Mouse (Mus musculus): Measurements from ENCODE around the gene Tspo. TPM values are rescaled to one million over a fixed set of nuclear protein-coding genes. Genes with fewer than 3 reads are reported as not detected.

The Tspo gene
- polyA plus RNA-seq, 1 experiment from 2014 or later: 139 TPM

DNA sequence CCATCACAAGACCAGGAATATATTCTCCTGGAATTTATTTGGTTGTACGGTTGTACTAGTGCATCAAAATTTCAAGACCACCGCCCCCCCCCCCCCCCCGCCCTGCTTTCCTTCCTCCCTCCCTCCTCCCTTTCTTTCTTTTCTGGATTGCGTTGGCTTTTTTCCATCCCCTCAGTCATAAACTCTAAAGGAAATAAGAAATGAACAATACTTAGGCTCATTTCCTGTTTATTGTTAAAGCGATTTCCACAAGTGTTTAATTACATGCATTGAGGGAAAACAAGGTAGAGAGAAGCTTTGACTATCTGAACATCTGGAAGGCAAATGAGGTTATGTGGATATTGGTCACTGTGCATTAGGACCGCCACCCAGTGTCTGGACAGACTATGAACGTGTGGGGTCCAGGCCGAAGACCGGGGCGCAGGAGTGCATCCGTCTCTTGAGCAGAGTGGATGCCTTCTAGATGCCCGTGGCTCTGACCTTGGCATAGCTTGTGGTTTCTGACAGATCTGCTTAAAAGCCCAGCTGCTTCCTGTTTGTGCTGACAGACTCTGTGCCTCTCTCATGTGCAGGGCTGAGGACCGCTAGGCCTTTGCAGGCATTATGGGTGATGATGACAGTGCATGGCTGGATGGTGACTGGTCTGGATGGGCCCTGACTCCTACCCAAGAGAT lies 39.1 kb downstream of the Tspo start:
- Histone ChIP-seq H3K4me3 (no peak overlapping the region), H3K9ac (no peak overlapping the region), H3K9me3 (no peaks in the 10 kb centered on the region), H3K36me3 (no peaks in the 10 kb centered on the region), H3K27ac (replicated peaks) (no peak overlapping the region), H3K4me1 (peaks cover 16% of the 10 kb centered on the region), H3K4me2 (no peak overlapping the region), H3K27me3 (replicated peaks) (0 out of 2 replicates have a peak, but pooled peaks cover 2% of the 10 kb centered on the region)
- ATAC-seq (ENCODE audit: extremely low read depth, insufficient number of reproducible peaks, low FRiP score, low TSS enrichment): no peak
- 73% methylated on average over 13 of the region's 13 CpGs for WGBS

DNA sequence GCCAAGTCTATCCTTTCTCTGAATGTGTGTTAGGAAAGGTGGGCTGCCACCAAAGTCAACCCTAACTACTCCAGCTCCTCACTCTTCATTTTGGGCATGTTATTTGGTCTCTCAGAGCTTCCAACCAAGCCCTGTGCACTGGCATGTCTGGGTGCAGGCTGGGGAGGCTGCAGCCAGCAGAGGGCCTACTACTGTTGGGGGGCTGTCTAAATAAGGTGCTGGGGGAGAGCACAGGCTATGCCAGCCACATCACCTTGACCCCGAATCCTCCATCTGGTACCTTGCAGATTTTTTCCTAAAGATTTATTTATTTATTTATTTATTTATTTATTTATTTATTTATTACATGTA lies 39.6 kb downstream of the Tspo start:
- H3K9me3 ChIP-seq: no peaks in the 10 kb centered on the region
- 0 out of 2 replicates have a peak, but pooled peaks cover 2% of the 10 kb centered on the region for H3K27me3 ChIP-seq (replicated peaks)
- H3K9ac ChIP-seq: no peak overlapping the region
- H3K4me2 ChIP-seq: no peak overlapping the region
- no peak overlapping the region for H3K27ac ChIP-seq (replicated peaks)
- no peak overlapping the region for H3K4me3 ChIP-seq
- no peaks in the 10 kb centered on the region for H3K36me3 ChIP-seq
- peaks cover 16% of the 10 kb centered on the region for H3K4me1 ChIP-seq
- WGBS: 89% methylated on average over 1 of the region's 1 CpGs
- no peak for ATAC-seq (ENCODE audit: extremely low read depth, insufficient number of reproducible peaks, low FRiP score, low TSS enrichment)

DNA sequence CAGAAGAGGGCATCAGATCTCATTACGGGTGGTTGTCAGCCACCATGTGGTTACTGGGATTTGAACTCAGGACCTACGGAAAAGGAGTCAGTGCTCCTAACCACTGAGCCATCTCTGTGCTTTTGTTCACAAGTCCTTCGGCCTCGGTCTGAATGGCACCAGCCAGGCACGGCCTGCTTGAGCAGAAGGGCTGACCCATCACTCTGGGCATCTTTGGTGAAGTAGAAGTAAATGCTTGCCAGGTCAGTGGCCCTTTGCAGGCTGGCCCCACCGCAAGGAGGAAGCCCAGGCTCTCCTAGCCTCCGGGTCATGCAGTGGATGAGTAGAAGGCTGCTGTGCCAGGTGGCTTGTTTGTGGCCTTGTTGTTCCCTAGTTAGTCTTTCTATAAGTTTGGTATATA lies 40.0 kb downstream of the Tspo start:
- no peak overlapping the region for H3K4me2 ChIP-seq
- no peak overlapping the region for H3K9ac ChIP-seq
- ATAC-seq (ENCODE audit: extremely low read depth, insufficient number of reproducible peaks, low FRiP score, low TSS enrichment): no peak
- peaks cover 16% of the 10 kb centered on the region for H3K4me1 ChIP-seq
- no peaks in the 10 kb centered on the region for H3K36me3 ChIP-seq
- 89% methylated on average over 7 of the region's 7 CpGs for WGBS
- no peak overlapping the region for H3K4me3 ChIP-seq
- H3K9me3 ChIP-seq: no peaks in the 10 kb centered on the region
- 0 out of 2 replicates have a peak, but pooled peaks cover 2% of the 10 kb centered on the region for H3K27me3 ChIP-seq (replicated peaks)
- no peak overlapping the region for H3K27ac ChIP-seq (replicated peaks)

DNA sequence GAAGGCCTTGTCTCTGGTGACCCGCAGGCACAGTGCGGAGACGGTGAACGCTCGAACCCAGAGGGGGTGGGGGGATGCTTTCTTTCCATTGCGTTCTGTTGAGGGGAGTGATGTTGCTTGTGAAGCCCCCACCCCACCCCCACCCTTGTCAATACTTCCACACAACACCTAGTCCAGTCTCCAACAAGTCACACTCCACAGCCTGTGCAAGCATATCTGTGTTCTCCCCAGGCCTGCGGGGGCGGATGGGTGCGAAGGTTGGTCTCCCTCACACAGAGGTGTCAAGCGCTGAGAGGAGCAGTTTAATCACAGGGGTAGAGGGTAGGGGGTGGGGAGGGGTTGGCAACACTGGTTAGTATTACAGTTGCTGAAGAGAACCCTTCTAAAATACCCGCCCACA lies 42.8 kb downstream of the Tspo start:
- ATAC-seq (ENCODE audit: extremely low read depth, insufficient number of reproducible peaks, low FRiP score, low TSS enrichment): no peak
- Histone ChIP-seq H3K27ac (replicated peaks) (no peak overlapping the region), H3K4me2 (no peak overlapping the region), H3K4me1 (peaks cover 16% of the 10 kb centered on the region), H3K4me3 (no peak overlapping the region), H3K9me3 (no peaks in the 10 kb centered on the region), H3K36me3 (no peaks in the 10 kb centered on the region), H3K9ac (peak overlapping the region; percentile 2; the same call in 1 of the 2 replicates), H3K27me3 (replicated peaks) (0 out of 2 replicates have a peak, but pooled peaks cover 2% of the 10 kb centered on the region)
- WGBS: 73% methylated on average over 11 of the region's 11 CpGs

DNA sequence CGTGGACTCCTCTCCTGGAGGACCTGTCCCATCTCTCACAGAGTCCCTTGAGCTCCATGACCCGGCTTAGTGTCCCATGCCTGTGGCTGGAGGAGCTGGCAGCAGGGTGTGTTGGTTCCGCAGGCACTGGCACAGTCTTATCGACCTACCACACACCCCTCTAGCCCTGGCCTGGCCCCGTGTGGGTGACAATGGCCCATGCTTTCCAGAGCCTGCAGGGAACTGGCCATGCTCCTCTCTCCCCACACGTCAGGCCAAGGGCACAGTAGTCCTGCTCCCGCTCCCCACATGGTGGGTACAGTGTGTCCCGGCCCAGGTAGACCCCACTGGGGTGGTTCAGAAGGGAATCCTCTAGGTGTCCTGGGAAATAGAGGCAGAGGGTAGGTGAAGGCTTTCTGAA lies 43.3 kb downstream of the Tspo start:
- Histone ChIP-seq H3K36me3 (0 out of 2 replicates have a peak, but pooled peaks cover 1% of the 10 kb centered on the region), H3K9me3 (no peaks in the 10 kb centered on the region), H3K27ac (replicated peaks) (no peak overlapping the region), H3K9ac (0 out of 2 replicates have a peak overlapping the region, but pooled peaks have one; percentile 33), H3K27me3 (replicated peaks) (0 out of 2 replicates have a peak, but pooled peaks cover 2% of the 10 kb centered on the region), H3K4me2 (no peak overlapping the region), H3K4me1 (peaks cover 16% of the 10 kb centered on the region), H3K4me3 (no peak overlapping the region)
- whole genome bisulfite sequencing: 84% methylated on average over 8 of the region's 8 CpGs
- no peak for ATAC-seq (ENCODE audit: extremely low read depth, insufficient number of reproducible peaks, low FRiP score, low TSS enrichment)

DNA sequence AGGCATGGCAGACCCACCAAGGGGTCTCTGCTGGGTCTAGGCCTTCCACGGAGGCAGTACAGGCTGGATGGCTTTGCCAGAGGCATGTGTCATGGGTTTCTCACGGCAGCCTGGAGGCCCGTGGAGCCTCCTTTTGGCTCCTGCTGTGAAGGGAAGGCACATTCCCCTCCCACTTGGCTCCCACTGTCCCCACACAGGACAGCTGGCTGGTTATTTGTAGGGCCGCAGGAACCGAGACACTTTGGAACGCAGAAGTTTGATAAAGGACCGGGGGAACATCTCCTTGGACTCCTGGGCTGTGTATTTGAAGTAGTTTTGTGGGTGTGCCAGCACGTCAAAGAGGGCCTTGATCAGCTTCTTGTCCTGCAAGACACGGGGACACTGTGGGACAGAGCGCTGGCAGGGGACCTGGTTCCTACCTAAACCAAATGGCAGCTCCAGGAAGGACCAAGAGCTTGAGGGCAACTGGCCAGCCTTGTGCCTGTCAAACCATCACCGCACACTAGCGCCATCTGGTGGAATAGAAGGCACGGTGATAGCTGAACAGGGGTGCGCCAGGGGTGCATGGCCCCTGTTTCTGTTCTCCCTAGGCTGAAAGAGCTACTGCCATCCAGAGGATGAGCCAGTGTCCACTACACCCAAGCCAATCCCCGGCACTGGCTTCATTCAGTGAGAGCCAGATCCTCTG lies 43.9 kb downstream of the Tspo start:
- WGBS: 40% methylated on average over 15 of the region's 15 CpGs
- no peaks in the 10 kb centered on the region for H3K9me3 ChIP-seq
- H3K36me3 ChIP-seq: 0 out of 2 replicates have a peak, but pooled peaks cover 6% of the 10 kb centered on the region
- peaks cover 16% of the 10 kb centered on the region for H3K4me1 ChIP-seq
- H3K27ac ChIP-seq (replicated peaks): no peak overlapping the region
- 0 out of 2 replicates have a peak, but pooled peaks cover 2% of the 10 kb centered on the region for H3K27me3 ChIP-seq (replicated peaks)
- H3K9ac ChIP-seq: 0 out of 2 replicates have a peak overlapping the region, but pooled peaks have one; percentile 33
- no peak overlapping the region for H3K4me3 ChIP-seq
- ATAC-seq (ENCODE audit: extremely low read depth, insufficient number of reproducible peaks, low FRiP score, low TSS enrichment): no peak
- H3K4me2 ChIP-seq: no peak overlapping the region

DNA sequence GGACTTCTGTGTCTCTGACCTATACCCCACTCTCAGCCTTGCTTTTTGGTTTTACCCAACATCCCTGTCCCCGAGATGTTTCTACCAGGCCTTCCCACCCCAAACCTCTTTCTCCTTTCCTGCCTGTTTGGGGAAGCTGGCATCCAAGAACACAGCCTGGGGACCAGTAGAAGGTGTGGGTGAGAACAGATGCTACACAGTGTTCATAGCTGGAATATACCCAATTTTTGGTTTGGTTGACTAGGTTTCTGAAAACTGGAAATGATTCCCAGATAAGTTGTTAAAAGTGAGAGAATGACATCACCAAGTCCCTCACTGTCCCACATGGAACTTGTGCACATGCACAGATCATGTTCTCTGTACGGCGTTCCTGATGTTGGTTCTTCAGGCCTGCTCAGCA lies 51.9 kb downstream of the Tspo start:
- H3K27me3 ChIP-seq (replicated peaks): no peaks in the 10 kb centered on the region
- no peak for ATAC-seq (ENCODE audit: extremely low read depth, insufficient number of reproducible peaks, low FRiP score, low TSS enrichment)
- no peaks in the 10 kb centered on the region for H3K9me3 ChIP-seq
- WGBS: 79% methylated on average over 3 of the region's 3 CpGs
- 0 out of 2 replicates have a peak, but pooled peaks cover 10% of the 10 kb centered on the region for H3K36me3 ChIP-seq
- no peak overlapping the region for H3K27ac ChIP-seq (replicated peaks)
- no peak overlapping the region for H3K4me2 ChIP-seq
- H3K9ac ChIP-seq: no peak overlapping the region
- H3K4me3 ChIP-seq: no peak overlapping the region
- no peaks in the 10 kb centered on the region for H3K4me1 ChIP-seq

Small RNA genes within 50 kb of the gene (microRNA-seq; reads per million reads assigned to microRNA genes)
- not detected for gene Gm24575

Other genes with a start within 250 kb of the Tspo start
- gene Arfgap3, start 213.3 kb upstream of the Tspo start, polyA plus RNA-seq (2015; fragmentation: Nextera tagmentation; extraction: Ambion mirVana): 27.8 and 28.5 TPM in 2 replicates
- gene Pacsin2, start 99.0 kb upstream of the Tspo start, polyA plus RNA-seq (2015; fragmentation: Nextera tagmentation; extraction: Ambion mirVana): 56.8 and 57.8 TPM in 2 replicates
- 21.5 and 22.1 TPM in 2 replicates for gene Ttll1, start 52.7 kb upstream of the Tspo start, polyA plus RNA-seq (2015; fragmentation: Nextera tagmentation; extraction: Ambion mirVana)
- 31.2 and 31.8 TPM in 2 replicates for gene Bik, start 36.7 kb upstream of the Tspo start, polyA plus RNA-seq (2015; fragmentation: Nextera tagmentation; extraction: Ambion mirVana)
- gene Mcat, start 195 bp downstream of the Tspo start, polyA plus RNA-seq (2015; fragmentation: Nextera tagmentation; extraction: Ambion mirVana): 29.6 and 32.6 TPM in 2 replicates
- gene Ttll12, start 31.6 kb downstream of the Tspo start, polyA plus RNA-seq (2015; fragmentation: Nextera tagmentation; extraction: Ambion mirVana): 21.9 and 22.0 TPM in 2 replicates
- gene Scube1, start 161.4 kb downstream of the Tspo start, polyA plus RNA-seq (2015; fragmentation: Nextera tagmentation; extraction: Ambion mirVana): 9.1 and 11.0 TPM in 2 replicates
- 0.14 and 0.41 TPM in 2 replicates for gene Mpped1, start 215.9 kb downstream of the Tspo start, polyA plus RNA-seq (2015; fragmentation: Nextera tagmentation; extraction: Ambion mirVana)